Mouse (Mus musculus) embryonic fibroblast, embryonic 13.5 days (primary cell): ENCODE measurements at regions not wholly inside any gene's neighbourhood (a gene's known extent, or its start where the extent isn't known, plus 50 kb on each side); places are given as distances from the start of the nearest gene placed in this dataset.

ENCODE experiments used
- H3K27ac ChIP-seq: 2 replicates; pipeline ENCODE4 v1.5.1; 2012; ENCODE audit warnings: low read length, control low read depth, inconsistent platforms; ENCODE audit not compliant: insufficient read depth
- H3K4me1 ChIP-seq: 2 replicates; pipeline ENCODE4 v1.6.1; 2011; ENCODE audit warnings: low read length; ENCODE audit not compliant: control insufficient read depth, insufficient read depth
- H3K4me3 ChIP-seq: 2 replicates; pipeline ENCODE4 v1.5.1; 2011; ENCODE audit warnings: mild to moderate bottlenecking, control low read depth, low read length; ENCODE audit not compliant: insufficient read depth
- CTCF ChIP-seq: IDR thresholded peaks from 2 replicates; pipeline ENCODE4 v1.5.1; 2011; ENCODE audit warnings: mild to moderate bottlenecking, control low read depth, low read length, moderate library complexity, borderline replicate concordance; ENCODE audit not compliant: insufficient read depth
- POLR2A ChIP-seq: IDR thresholded peaks from 2 replicates; pipeline ENCODE4 v1.6.1; 2011; ENCODE audit warnings: low read depth, mild to moderate bottlenecking, control low read depth, low read length, moderate library complexity

GRCm38 (mm10) chr19:55985518-55985917 is 243.9 kb downstream of the Tcf7l2 start:
- no peaks in the 10 kb centered on the region for H3K4me1 ChIP-seq
- H3K4me3 ChIP-seq = no peak overlapping the region
- no peak for TF ChIP-seq POLR2A
- TF ChIP-seq CTCF = no peak
- no peak overlapping the region for H3K27ac ChIP-seq

GRCm38 (mm10) chr19:55991791-55992726 is 250.4 kb downstream of the Tcf7l2 start:
- TF ChIP-seq CTCF (no peak), POLR2A (no peak)
- Histone ChIP-seq H3K4me3 (no peak overlapping the region), H3K4me1 (peaks cover 7% of the 10 kb centered on the region), H3K27ac (peak overlapping the region; percentile 72)

DNA sequence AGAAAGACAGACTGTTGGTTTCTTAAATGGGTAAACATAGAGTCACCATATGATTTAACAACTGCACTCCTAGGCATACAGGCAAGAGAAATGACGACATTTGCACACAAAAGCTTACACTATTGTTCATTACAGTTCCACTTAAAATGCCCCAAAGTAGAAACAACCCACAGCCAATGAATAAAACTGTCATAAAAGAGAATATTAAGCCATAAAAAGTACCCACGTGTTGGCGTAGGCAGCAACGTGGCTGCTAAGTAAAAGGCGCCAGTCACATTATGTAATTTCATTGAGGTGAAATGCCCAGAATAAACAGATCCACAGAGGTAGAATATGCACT is 251.1 kb downstream of the Tcf7l2 start:
- H3K4me3 ChIP-seq = no peak overlapping the region
- peaks cover 7% of the 10 kb centered on the region for H3K4me1 ChIP-seq
- TF ChIP-seq CTCF = no peak
- TF ChIP-seq POLR2A = no peak
- H3K27ac ChIP-seq = peak overlapping the region; percentile 54

DNA sequence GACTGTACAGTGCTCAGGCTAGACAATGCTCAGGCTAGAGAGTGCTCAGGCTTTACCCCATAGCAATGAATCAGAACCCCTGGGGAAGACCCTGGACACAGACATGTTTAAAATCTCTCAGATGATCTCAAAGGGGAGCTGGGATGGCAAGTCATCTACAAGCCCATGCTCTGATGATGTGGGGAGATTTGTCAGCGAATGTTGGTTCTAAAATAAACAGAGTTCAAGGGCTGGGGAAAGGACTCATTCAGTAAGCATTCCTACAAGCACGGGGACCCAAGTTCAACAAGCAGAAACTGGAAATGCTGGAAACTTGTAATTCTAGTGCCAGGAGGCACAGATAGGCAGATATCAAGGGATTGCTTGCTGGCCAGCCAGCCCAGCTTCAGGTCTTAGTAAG is 254.1 kb downstream of the Tcf7l2 start:
- no peak for TF ChIP-seq POLR2A
- TF ChIP-seq CTCF = no peak
- Histone ChIP-seq H3K4me1 (peaks cover 7% of the 10 kb centered on the region), H3K27ac (peak overlapping the region; percentile 69; the same call in 1 of the 2 replicates), H3K4me3 (no peak overlapping the region)

DNA sequence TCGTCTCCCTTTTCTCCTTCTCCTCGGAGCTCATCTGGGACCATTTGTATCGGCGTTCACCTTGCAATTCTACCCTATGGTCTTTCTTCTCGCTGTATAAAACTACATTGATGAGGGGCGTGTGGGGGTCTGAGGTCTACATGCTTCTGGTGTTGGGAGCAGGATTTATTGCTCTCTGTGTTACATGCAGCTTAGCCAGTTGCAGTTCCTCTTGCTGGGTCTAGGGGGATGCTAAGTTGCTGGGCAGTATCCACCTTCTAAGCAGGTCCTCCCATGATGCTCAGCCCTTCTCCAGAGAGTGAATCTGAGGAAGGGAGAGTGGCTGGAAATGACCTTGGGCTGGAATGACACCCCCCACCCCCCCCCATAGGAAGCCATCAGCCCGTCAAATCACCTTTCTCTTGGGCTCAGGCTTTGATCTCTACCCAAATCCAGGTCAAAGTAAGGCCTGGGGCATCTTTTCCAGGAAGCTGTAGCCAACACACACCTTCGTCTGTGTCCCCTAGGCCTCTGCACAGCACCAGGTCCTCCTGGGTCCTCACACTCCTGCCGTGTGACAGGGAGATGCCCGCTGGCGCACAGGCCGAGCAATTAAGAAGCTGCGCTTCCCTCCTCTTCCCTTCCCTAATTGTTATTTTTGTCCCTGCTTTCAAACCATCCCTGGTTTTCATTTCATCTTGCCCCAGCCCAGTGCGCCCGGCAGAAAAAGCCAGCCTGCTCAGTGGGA is 257.0 kb downstream of the Tcf7l2 start:
- TF ChIP-seq POLR2A (no peak), CTCF (no peak)
- H3K27ac ChIP-seq = no peak overlapping the region
- no peak overlapping the region for H3K4me3 ChIP-seq
- no peaks in the 10 kb centered on the region for H3K4me1 ChIP-seq

GRCm38 (mm10) chr19:55999409-55999808 is 257.8 kb downstream of the Tcf7l2 start:
- TF ChIP-seq CTCF = no peak
- TF ChIP-seq POLR2A = no peak
- no peak overlapping the region for H3K27ac ChIP-seq

DNA sequence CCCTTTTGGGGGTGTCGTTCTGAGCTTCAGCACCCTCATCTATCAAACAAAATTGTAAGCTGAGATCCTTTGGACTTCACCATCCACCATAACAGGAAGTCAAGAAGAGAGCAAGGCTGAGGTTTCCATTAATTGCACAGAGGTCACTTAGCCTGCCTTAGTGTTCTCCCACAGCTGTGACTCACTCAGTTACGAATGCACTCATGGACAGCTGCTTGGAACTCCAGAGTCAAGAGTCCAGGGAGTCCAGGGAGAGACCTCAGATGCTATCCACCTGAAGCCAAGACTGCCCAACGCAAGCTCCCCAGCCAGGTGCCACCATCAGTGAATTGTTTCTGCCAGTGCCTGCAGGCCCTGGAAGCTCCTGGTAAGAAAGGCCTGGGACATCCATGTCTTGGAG is 259.8 kb downstream of the Tcf7l2 start:
- H3K4me3 ChIP-seq = no peak overlapping the region
- no peak for TF ChIP-seq POLR2A
- no peak for TF ChIP-seq CTCF
- no peaks in the 10 kb centered on the region for H3K4me1 ChIP-seq
- no peak overlapping the region for H3K27ac ChIP-seq

More at GRCm38 (mm10) chr19:55999409-55999808, 257.8 kb downstream of the Tcf7l2 start:
- Histone ChIP-seq H3K4me3 (no peak overlapping the region), H3K4me1 (no peaks in the 10 kb centered on the region)

GRCm38 (mm10) chr19:56005886-56006285 is 264.3 kb downstream of the Tcf7l2 start:
- Histone ChIP-seq H3K4me3 (no peak overlapping the region), H3K27ac (no peak overlapping the region), H3K4me1 (no peaks in the 10 kb centered on the region)
- TF ChIP-seq CTCF = no peak
- TF ChIP-seq POLR2A = no peak

- no peaks in the 10 kb centered on the region for H3K4me1 ChIP-seq
- TF ChIP-seq CTCF (no peak), POLR2A (no peak)
- no peak overlapping the region for H3K4me3 ChIP-seq
- no peak overlapping the region for H3K27ac ChIP-seq
These were observed 265.8 kb downstream of the Tcf7l2 start for GRCm38 (mm10) chr19:56007433-56007832.

- no peak overlapping the region for H3K27ac ChIP-seq
- H3K4me3 ChIP-seq = no peak overlapping the region
- H3K4me1 ChIP-seq = no peaks in the 10 kb centered on the region
- TF ChIP-seq POLR2A = no peak
- TF ChIP-seq CTCF = no peak
These were observed 269.1 kb downstream of the Tcf7l2 start for GRCm38 (mm10) chr19:56010766-56011165.
